In the genomic region with DNA sequence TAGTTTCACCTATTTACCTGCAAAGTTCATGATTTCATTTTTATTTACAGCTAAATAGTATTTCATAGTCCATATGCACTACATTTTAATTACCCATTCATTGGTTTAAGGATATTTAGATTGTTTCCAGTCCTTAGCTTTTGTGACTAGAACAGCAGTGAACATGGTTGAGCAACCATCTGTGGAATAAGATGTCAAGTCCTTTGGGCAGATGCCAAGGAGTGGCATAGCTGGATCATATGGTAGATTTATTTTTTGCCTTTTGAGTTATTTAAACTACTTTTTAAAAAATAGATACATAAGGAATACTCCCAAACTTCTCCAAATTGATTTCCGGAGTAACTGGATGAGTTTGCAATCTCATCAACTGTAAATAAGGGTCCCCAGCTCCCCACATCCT, we compare ENCODE assay signal across 26 mouse cellular contexts.
"Had no signal": no experiment of that assay in that cellular context is flagged by ENCODE, and none has a peak within 500 bp of the region (broad histone marks: within the 10 kb centered on the region; RNA-seq: fewer than 3 reads in every experiment).

No protein-coding gene starts in this region.

- ATAC-seq: hindbrain, embryonic 16.5 days; intestine, embryonic 16.5 days; liver, embryonic 12.5 days had no signal

- H3K27me3 ChIP-seq: heart, embryonic 13.5 days; heart, embryonic 15.5 days; kidney, embryonic 15.5 days; limb, embryonic 13.5 days; limb, embryonic 15.5 days; liver, embryonic 12.5 days had no signal

- H3K9me3 ChIP-seq: heart, embryonic 13.5 days; heart, embryonic 15.5 days; kidney, embryonic 15.5 days; limb, embryonic 13.5 days; limb, embryonic 15.5 days; liver, embryonic 12.5 days had no signal

- DNase-seq: gastrocnemius, adult 2 months; gastrocnemius, postnatal 10 days; gastrocnemius, postnatal 25 days; heart, adult 18-20 months; heart, postnatal 14 days; heart, postnatal 36 days; kidney, adult 11 months; kidney, adult 2 months; kidney, adult 9 months; kidney, postnatal 14 days; kidney, postnatal 36 days; layer of hippocampus, adult 9-11 months; layer of hippocampus, postnatal 36 days; left cerebral cortex, postnatal 4 days had no signal

- H3K9ac ChIP-seq: heart, embryonic 13.5 days; heart, embryonic 15.5 days; hindbrain, embryonic 14.5 days; kidney, embryonic 15.5 days; limb, embryonic 13.5 days; limb, embryonic 15.5 days; liver, embryonic 12.5 days; liver, embryonic 14.5 days had no signal

- H3K4me1 ChIP-seq: limb, embryonic 13.5 days; limb, embryonic 15.5 days; liver, embryonic 12.5 days had no signal

- H3K4me2 ChIP-seq: heart, embryonic 11.5 days; heart, embryonic 13.5 days; heart, embryonic 15.5 days; hindbrain, embryonic 14.5 days; kidney, embryonic 15.5 days; limb, embryonic 13.5 days; limb, embryonic 15.5 days; liver, embryonic 12.5 days had no signal

- H3K36me3 ChIP-seq: heart, embryonic 13.5 days; heart, embryonic 15.5 days; kidney, embryonic 15.5 days; limb, embryonic 13.5 days; limb, embryonic 15.5 days; liver, embryonic 12.5 days had no signal

- H3K4me3 ChIP-seq: gastrocnemius, adult 2 months; heart, embryonic 13.5 days; heart, embryonic 15.5 days; kidney, embryonic 15.5 days; limb, embryonic 13.5 days; limb, embryonic 15.5 days; liver, embryonic 12.5 days had no signal

- H3K27ac ChIP-seq: gastrocnemius, adult 2 months; heart, embryonic 13.5 days; heart, embryonic 15.5 days; hindbrain, embryonic 14.5 days; kidney, embryonic 15.5 days; kidney, postnatal 0 days; limb, embryonic 13.5 days; limb, embryonic 15.5 days; liver, embryonic 12.5 days; liver, embryonic 14.5 days had no signal
